Mouse (Mus musculus): ENCODE data around the gene Prr29. TPM values are rescaled to one million over a fixed set of nuclear protein-coding genes. Genes with fewer than 3 reads are reported as not detected.

Gene Prr29
- total and polyA plus RNA-seq, 3 experiments, result 0.61 TPM; not detected in 2

GRCm38 (mm10) chr11:106381883-106382282 is 16.6 kb downstream of the Prr29 start:
- Histone ChIP-seq H3K27ac (ENCODE audit: control insufficient read depth, low read depth, low read length) (peak overlapping the region; percentile 85), H3K4me3 (ENCODE audit: control insufficient read depth in 1 of 2, insufficient read depth in 1 of 2, low read depth in 2 of 2, low read length in 2 of 2) (peak overlapping the region; percentile 57 to 89), H3K9me3 (replicated peaks; ENCODE audit: insufficient read depth, low read length) (no peaks in the 10 kb centered on the region), H3K27me3 (ENCODE audit: control insufficient read depth in 1 of 2, insufficient read depth in 2 of 2, low read length in 2 of 2) (no peaks in the 10 kb centered on the region), H3K36me3 (ENCODE audit: control insufficient read depth in 1 of 2, insufficient read depth in 2 of 2, low read length in 2 of 2) (peaks cover 0 to 33% of the 10 kb centered on the region in 2 experiments; a peak in 2 of 4 replicates), H3K4me1 (ENCODE audit: control insufficient read depth in 1 of 2, insufficient read depth in 2 of 2, low read length in 2 of 2) (peaks cover 15 to 36% of the 10 kb centered on the region in 2 experiments), H3K79me2 (ENCODE audit: control insufficient read depth, insufficient read depth, low read length, poor library complexity) (peaks cover 18% of the 10 kb centered on the region), H3K9ac (ENCODE audit: control insufficient read depth, low read depth, low read length, poor library complexity, severe bottlenecking) (peak overlapping the region; percentile 60)
- peak; percentile 42 for DNase-seq (ENCODE audit: low read depth, low spot score)
- TF ChIP-seq TBP (IDR thresholded peaks at IDR 0.05; ENCODE audit: low read depth, low read length) (0 out of 2 replicates have a peak, but pooled peaks have one; percentile 18), ZKSCAN1 (IDR thresholded peaks at IDR 0.05; ENCODE audit: low read depth, low read length) (no peak), USF2 (IDR thresholded peaks at IDR 0.05; ENCODE audit: borderline replicate concordance in 1 of 2, insufficient read depth in 1 of 2, low read depth in 1 of 2, low read length in 2 of 2) (no peak), KAT2A (conservative IDR thresholded peaks at IDR 0.05; ENCODE audit: low read depth, low read length) (no peak), CHD2 (IDR thresholded peaks at IDR 0.05; ENCODE audit: low read length) (no peak), ETS1 (IDR thresholded peaks at IDR 0.05; ENCODE audit: low read depth, low read length) (peak; percentile 32; the same call in 1 of the 2 replicates), TAL1 (IDR thresholded peaks at IDR 0.05; ENCODE audit: low read length) (no peak), POLR2AphosphoS2 (IDR thresholded peaks at IDR 0.05; ENCODE audit: low read length) (no peak), JUND (IDR thresholded peaks at IDR 0.05; ENCODE audit: low read depth, low read length) (no peak), USF1 (IDR thresholded peaks at IDR 0.05; ENCODE audit: low read depth, low read length) (no peak), ZMIZ1 (IDR thresholded peaks at IDR 0.05; ENCODE audit: low read depth, low read length) (no peak), MAFK (IDR thresholded peaks at IDR 0.05; ENCODE audit: borderline replicate concordance, low read depth, low read length) (no peak), SMC3 (IDR thresholded peaks at IDR 0.05; ENCODE audit: low read depth, low read length) (no peak), POLR2A (IDR thresholded peaks at IDR 0.05; ENCODE audit: control insufficient read depth in 1 of 2, insufficient read depth in 1 of 2, low read depth in 1 of 2, low read length in 2 of 2, poor library complexity in 1 of 2) (no peak), CTCF (IDR thresholded peaks at IDR 0.05 in 2 of 3, conservative IDR thresholded peaks at IDR 0.05 in 1 of 3; ENCODE audit: control insufficient read depth in 1 of 3, insufficient read depth in 1 of 3, low read depth in 2 of 3, low read length in 3 of 3, poor library complexity in 1 of 3, severe bottlenecking in 1 of 3) (peak in 2 of 3 experiments; percentile 10 to 26; a peak in 1 of 6 replicates)

DNA sequence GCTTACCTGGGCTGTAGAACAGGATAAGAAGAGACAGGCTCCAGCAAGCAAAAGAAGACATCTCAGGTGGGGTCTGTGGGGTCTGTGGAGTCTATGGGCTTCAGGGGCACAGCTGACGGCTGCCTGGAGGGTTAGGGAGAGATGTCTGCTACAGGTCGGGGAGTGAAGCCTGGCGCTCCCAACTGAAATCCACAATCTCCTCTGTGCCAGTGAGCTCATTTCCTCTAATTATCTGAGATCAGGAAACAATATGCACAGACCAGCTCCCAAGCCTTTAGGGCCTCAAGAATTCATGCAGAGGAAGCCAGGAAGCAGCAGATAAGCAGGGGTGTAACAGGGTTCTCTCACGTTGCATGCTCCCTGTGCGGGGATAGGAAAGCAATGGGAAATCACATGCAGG is 17.2 kb downstream of the Prr29 start:
- no peaks in the 10 kb centered on the region for H3K9me3 ChIP-seq (replicated peaks; ENCODE audit: insufficient read depth, low read length)
- no peaks in the 10 kb centered on the region for H3K27me3 ChIP-seq (ENCODE audit: control insufficient read depth in 1 of 2, insufficient read depth in 2 of 2, low read length in 2 of 2)
- peak overlapping the region; percentile 57 to 89 for H3K4me3 ChIP-seq (ENCODE audit: control insufficient read depth in 1 of 2, insufficient read depth in 1 of 2, low read depth in 2 of 2, low read length in 2 of 2)
- peaks cover 15 to 36% of the 10 kb centered on the region in 2 experiments for H3K4me1 ChIP-seq (ENCODE audit: control insufficient read depth in 1 of 2, insufficient read depth in 2 of 2, low read length in 2 of 2)
- peaks cover 0 to 33% of the 10 kb centered on the region in 2 experiments; a peak in 2 of 4 replicates for H3K36me3 ChIP-seq (ENCODE audit: control insufficient read depth in 1 of 2, insufficient read depth in 2 of 2, low read length in 2 of 2)
- peaks cover 19% of the 10 kb centered on the region for H3K79me2 ChIP-seq (ENCODE audit: control insufficient read depth, insufficient read depth, low read length, poor library complexity)
- peak overlapping the region; percentile 85 for H3K27ac ChIP-seq (ENCODE audit: control insufficient read depth, low read depth, low read length)
- DNase-seq (ENCODE audit: low read depth, low spot score), result peak; percentile 89
- H3K9ac ChIP-seq (ENCODE audit: control insufficient read depth, low read depth, low read length, poor library complexity, severe bottlenecking), result peak overlapping the region; percentile 60
- TF ChIP-seq RCOR1 (IDR thresholded peaks at IDR 0.05; ENCODE audit: low read depth, low read length), result peak; percentile 95
- no peak; the same call in 1 of the 2 replicates for TF ChIP-seq ZNF384 (IDR thresholded peaks at IDR 0.05; ENCODE audit: low read depth, low read length)
- TF ChIP-seq MXI1 (IDR thresholded peaks at IDR 0.05; ENCODE audit: low read depth, low read length), result peak; percentile 94
- TF ChIP-seq E2F4 (IDR thresholded peaks at IDR 0.05; ENCODE audit: borderline replicate concordance, low read depth, low read length), result no peak
- peak; percentile 26 to 75; a peak in 2 of 4 replicates for TF ChIP-seq POLR2A (IDR thresholded peaks at IDR 0.05; ENCODE audit: control insufficient read depth in 1 of 2, insufficient read depth in 1 of 2, low read depth in 1 of 2, low read length in 2 of 2, poor library complexity in 1 of 2)
- TF ChIP-seq USF2 (IDR thresholded peaks at IDR 0.05; ENCODE audit: borderline replicate concordance in 1 of 2, insufficient read depth in 1 of 2, low read depth in 1 of 2, low read length in 2 of 2), result no peak
- peak; percentile 92 for TF ChIP-seq MYB (IDR thresholded peaks at IDR 0.05; ENCODE audit: low read depth, low read length)
- peak; percentile 62; the same call in 1 of the 2 replicates for TF ChIP-seq ZMIZ1 (IDR thresholded peaks at IDR 0.05; ENCODE audit: low read depth, low read length)
- peak; percentile 96 to 97 for TF ChIP-seq EP300 (IDR thresholded peaks at IDR 0.05; ENCODE audit: low read depth in 1 of 2, low read length in 2 of 2)
- TF ChIP-seq HCFC1 (IDR thresholded peaks at IDR 0.05; ENCODE audit: low read depth, low read length), result peak; percentile 63
- TF ChIP-seq TBP (IDR thresholded peaks at IDR 0.05; ENCODE audit: low read depth, low read length), result peak; percentile 83
- TF ChIP-seq SMC3 (IDR thresholded peaks at IDR 0.05; ENCODE audit: low read depth, low read length), result no peak
- TF ChIP-seq ETS1 (IDR thresholded peaks at IDR 0.05; ENCODE audit: low read depth, low read length), result peak; percentile 98
- TF ChIP-seq JUND (IDR thresholded peaks at IDR 0.05; ENCODE audit: low read depth, low read length), result peak; percentile 80
- peak; percentile 94 for TF ChIP-seq TCF12 (IDR thresholded peaks at IDR 0.05; ENCODE audit: low read depth, low read length)
- peak; percentile 92 for TF ChIP-seq BHLHE40 (IDR thresholded peaks at IDR 0.05; ENCODE audit: borderline replicate concordance, low read depth, low read length)
- TF ChIP-seq UBTF (IDR thresholded peaks at IDR 0.05; ENCODE audit: borderline replicate concordance, insufficient read depth, low read depth, low read length), result no peak
- TF ChIP-seq USF1 (IDR thresholded peaks at IDR 0.05; ENCODE audit: low read depth, low read length), result peak; percentile 47; the same call in 1 of the 2 replicates
- peak; percentile 94 for TF ChIP-seq MYC (IDR thresholded peaks at IDR 0.05; ENCODE audit: low read depth, low read length)
- TF ChIP-seq TAL1 (IDR thresholded peaks at IDR 0.05; ENCODE audit: low read length), result peak; percentile 83
- peak; percentile 66 for TF ChIP-seq NELFE (IDR thresholded peaks at IDR 0.05; ENCODE audit: low read depth, low read length)
- TF ChIP-seq MAZ (IDR thresholded peaks at IDR 0.05; ENCODE audit: low read depth, low read length), result peak; percentile 83; the same call in 1 of the 2 replicates
- peak; percentile 92 for TF ChIP-seq MAX (IDR thresholded peaks at IDR 0.05; ENCODE audit: low read length)

Data from MEL (cell line).